Mouse (Mus musculus) heart, embryonic 10.5 days (tissue): Measurements from ENCODE around the gene Faf2. TPM values are rescaled to one million over a fixed set of nuclear protein-coding genes. Genes with fewer than 3 reads are reported as not detected.

Source experiments
- DNase-seq: peaks from one replicate; pipeline ENCODE4 v3.0.0-alpha.2; 2017; ENCODE audit warnings: low spot score
- H3K27ac ChIP-seq: fragments of 300-500 bp; sonication (generic); 2 replicates; pipeline ENCODE4 v1.5.1; 2016; ENCODE audit warnings: mild to moderate bottlenecking
- H3K27me3 ChIP-seq: fragments of 300-500 bp; sonication (generic); 2 replicates; pipeline ENCODE4 v1.6.1; 2016; ENCODE audit warnings: mild to moderate bottlenecking; ENCODE audit not compliant: poor library complexity, insufficient read depth, severe bottlenecking
- H3K36me3 ChIP-seq: fragments of 300-500 bp; sonication (generic); 2 replicates; pipeline ENCODE4 v1.6.1; 2016; ENCODE audit warnings: mild to moderate bottlenecking, moderate library complexity
- H3K4me1 ChIP-seq: fragments of 300-500 bp; sonication (generic); 2 replicates; pipeline ENCODE4 v1.6.1; 2016; ENCODE audit warnings: mild to moderate bottlenecking
- H3K4me3 ChIP-seq: fragments of 300-500 bp; sonication (generic); 2 replicates; pipeline ENCODE4 v1.5.1; 2016; ENCODE audit warnings: mild to moderate bottlenecking, moderate library complexity
- H3K9me3 ChIP-seq: fragments of 300-500 bp; sonication (generic); 2 replicates; pipeline ENCODE4 v1.6.1; 2016; ENCODE audit warnings: mild to moderate bottlenecking, moderate library complexity
- WGBS: fragments of 180-500 bp; shearing (Covaris S2); methylation state at CpG from one replicate; pipeline ENCODE4 v1.1.7; 2016; 5-methylcytosine and 5-hydroxymethylcytosine counted together
- polyA plus RNA-seq: library from polyadenylated mRNA; unstranded; fragments of >200 nt; fragmentation: Nextera tagmentation; extraction: Ambion mirVana; gene quantifications from 2 replicates; pipeline ENCODE4 v1.2.1, GENCODE M21; 2016

Gene Faf2
- polyA plus RNA-seq, 1 experiment from 2014 or later, result 68.8 TPM

DNA sequence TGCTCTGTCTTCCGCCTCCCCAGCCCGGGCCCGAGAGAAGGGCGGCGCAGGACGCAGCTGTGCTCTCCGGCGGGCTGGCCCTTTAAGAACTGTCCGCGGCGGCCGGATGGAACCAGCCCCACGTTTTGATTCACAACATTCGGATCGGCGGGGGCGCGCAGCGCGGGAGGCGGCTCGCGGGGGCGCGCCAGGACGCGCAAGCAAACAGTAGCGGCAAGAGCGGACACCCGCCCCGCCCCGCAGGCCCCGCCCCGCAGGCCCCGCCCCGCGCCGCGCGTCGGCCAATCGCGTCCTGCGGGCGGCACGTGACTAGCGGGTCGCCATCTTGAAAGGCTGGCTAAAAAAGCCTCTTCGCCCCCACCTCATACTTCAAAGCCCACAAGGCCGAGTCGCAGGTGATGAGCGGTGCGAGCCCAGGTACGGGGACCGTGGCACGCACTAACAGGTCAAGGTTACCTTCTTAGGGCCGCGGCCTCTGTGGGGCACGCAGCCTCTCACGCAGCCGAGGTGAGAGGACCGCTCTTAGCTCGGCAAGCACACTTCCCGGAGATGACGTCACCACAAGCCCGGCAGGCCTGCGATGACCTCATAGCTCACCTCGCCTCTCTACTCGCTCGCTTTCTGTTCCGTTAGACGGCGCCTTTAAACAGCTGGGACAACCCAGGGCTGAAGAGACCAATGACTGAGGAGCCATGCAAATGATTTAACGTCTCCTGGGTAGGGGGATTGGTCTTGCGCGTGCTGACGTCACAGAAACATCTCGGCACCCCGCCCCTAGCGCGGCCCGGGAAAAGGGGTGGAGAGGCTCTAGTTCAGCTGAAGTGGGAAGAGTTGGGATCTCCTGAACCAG lies 66.2 kb downstream of the Faf2 start:
- DNase-seq, result peak; percentile 98
- H3K9me3 ChIP-seq, result no peaks in the 10 kb centered on the region
- H3K36me3 ChIP-seq, result peaks cover 22% of the 10 kb centered on the region
- no peaks in the 10 kb centered on the region for H3K27me3 ChIP-seq
- H3K27ac ChIP-seq, result peak overlapping the region; percentile 98
- peaks cover 54% of the 10 kb centered on the region for H3K4me1 ChIP-seq
- under 1% methylated on average over 82 of the region's 82 CpGs for WGBS
- peak overlapping the region; percentile 93 for H3K4me3 ChIP-seq

DNA sequence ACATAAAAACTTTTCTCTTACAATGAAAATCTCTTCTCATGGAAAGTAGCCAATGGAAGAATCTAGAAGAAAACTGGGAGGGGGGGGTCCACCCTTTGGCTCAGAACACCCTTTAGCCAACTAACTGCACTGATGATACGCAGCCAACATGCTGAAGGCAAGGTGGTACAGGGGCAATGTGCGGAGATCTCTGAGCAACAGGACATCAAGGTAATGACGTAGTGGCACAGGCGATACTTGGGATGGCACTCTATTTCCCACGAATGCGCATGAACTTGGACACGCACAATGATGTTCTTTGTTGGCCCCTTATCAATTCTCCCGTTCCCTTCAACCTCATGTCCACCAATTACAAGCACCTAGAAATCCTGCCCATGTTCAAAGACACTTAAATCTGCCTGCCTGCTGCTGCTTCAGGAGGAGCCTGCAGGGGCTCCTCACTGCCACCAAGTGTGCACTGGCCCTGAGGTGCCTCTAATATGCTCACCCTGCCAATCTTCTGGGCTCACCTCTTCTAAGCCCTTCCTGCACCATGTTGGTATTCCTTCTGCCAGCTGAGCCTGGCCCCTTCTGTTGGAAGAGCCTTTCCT lies 68.7 kb downstream of the Faf2 start:
- no peak overlapping the region for H3K4me3 ChIP-seq
- peaks cover 49% of the 10 kb centered on the region for H3K4me1 ChIP-seq
- 84% methylated on average over 8 of the region's 8 CpGs for WGBS
- H3K9me3 ChIP-seq, result no peaks in the 10 kb centered on the region
- H3K36me3 ChIP-seq, result no peaks in the 10 kb centered on the region
- no peak for DNase-seq
- H3K27me3 ChIP-seq, result no peaks in the 10 kb centered on the region
- H3K27ac ChIP-seq, result no peak overlapping the region

DNA sequence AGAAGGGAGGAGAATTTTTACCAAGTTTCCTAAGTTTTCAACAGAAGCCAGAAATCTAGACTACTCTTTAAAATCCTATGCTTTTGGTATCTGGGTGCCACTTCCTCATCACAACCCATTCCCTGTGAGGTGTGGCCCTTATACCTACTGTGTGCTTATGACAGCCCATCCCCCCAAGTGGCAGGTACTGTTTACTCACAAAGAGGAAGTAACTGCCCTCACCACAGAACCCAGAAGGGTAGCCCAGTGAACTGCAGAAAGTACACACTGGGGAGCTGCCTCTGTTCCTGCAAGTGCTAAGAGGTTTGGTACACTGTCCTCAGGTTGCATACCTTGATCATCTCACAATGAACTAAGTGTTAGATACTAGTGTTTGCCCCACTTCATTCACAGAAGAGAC lies 70.2 kb downstream of the Faf2 start:
- DNase-seq, result no peak
- no peaks in the 10 kb centered on the region for H3K36me3 ChIP-seq

DNA sequence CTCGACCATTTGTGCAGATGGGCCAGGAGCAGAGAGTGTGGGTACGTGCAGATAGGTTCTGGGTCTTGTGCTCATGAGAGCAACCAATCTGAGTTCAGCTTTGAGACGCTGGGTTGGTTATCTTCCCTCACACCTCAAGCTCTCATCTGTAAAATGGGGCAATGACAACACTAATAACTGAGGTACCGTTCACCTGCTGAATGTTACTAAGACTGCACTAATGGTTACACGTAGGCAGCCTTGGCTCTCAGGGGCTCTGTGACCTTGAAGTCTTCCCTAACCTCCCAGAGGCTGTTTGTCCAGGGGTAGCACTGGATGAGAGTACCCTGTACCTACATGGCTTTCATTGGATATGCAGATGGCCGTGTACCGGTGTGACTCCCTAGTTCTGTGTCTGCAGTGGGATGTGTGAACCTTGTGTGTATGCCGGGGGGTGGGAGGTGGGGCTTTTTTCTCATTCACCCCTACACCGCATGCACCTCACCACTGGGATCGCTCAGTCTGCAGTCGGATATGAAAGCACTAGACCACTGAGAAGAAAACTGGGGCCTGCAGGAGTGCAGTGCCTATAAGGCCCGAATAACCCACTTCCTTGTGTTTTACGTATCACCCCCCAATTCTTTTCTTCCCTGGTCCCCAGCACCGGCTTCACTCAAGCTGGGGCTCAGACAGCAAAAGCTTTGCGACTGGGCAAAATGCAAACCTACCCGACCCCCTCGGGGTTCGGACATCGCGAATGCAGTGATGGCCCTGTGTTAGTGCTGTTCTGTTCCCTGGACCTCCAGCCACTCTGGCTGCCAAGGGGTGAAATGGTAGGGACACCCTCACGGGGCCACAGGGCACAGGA lies 71.3 kb downstream of the Faf2 start:
- DNase-seq, result no peak
- Histone ChIP-seq H3K36me3 (no peaks in the 10 kb centered on the region), H3K9me3 (no peaks in the 10 kb centered on the region), H3K27ac (peak overlapping the region; percentile 92), H3K4me3 (peak overlapping the region; percentile 84), H3K27me3 (no peaks in the 10 kb centered on the region), H3K4me1 (peaks cover 34% of the 10 kb centered on the region)
- 12% methylated on average over 21 of the region's 21 CpGs for WGBS

More for the DNA sequence above, 70.2 kb downstream of the Faf2 start:
- Histone ChIP-seq H3K9me3 (no peaks in the 10 kb centered on the region), H3K27ac (no peak overlapping the region), H3K27me3 (no peaks in the 10 kb centered on the region), H3K4me3 (peak overlapping the region; percentile 84), H3K4me1 (peaks cover 34% of the 10 kb centered on the region)

DNA sequence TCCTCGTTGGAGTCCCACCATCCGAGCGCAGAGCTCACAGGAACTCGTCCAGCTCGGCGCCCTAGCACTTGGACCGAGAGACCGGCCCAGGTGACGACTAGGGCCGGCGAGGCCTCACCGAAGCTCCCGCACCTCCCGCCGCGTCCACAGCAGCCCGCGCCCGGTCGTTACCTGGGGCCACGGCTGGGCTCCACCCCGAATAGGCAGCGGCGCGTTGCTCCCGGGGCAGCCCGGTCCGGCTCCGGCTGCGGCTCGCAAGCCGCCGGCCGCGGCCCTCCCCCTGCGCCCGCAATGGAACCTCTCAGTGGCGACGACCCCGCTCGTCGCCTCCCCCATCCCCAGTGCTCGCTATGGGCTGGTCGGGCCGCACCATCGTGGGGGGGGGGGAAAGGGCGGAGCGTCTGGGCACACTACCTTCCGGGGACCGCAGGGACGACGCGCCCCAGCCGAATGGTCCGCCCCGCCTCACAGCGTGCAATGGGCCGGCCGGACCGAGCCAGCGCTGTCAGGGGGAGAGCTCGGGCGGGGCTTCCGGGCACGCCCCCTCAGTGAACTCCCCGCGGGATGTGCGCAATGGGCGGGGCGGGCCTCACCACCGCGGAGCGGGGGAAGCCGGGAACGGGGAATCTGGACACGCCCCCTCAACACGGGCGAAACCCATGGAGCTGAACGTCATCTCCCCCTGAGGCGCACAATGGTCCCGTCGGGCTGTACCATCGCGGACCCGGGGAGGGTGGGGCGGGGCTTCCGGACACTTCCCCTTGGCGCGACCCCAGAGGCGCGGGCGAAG lies 72.2 kb downstream of the Faf2 start, which contains the start of gene Rnf44:
Gene Rnf44, minus strand, starts transcription at position 350 of the 790 bp plus-strand sequence.
- under 1% methylated on average over 83 of the region's 92 CpGs for WGBS
- no peaks in the 10 kb centered on the region for H3K36me3 ChIP-seq
- peak within 1 kb of the TSS; percentile 84 for H3K4me3 ChIP-seq
- peak; percentile 98 for DNase-seq
- H3K27ac ChIP-seq, result peak within 1 kb of the TSS; percentile 92
- H3K9me3 ChIP-seq, result no peaks in the 10 kb centered on the region
- peaks cover 28% of the 10 kb centered on the region for H3K4me1 ChIP-seq
- H3K27me3 ChIP-seq, result no peaks in the 10 kb centered on the region

DNA sequence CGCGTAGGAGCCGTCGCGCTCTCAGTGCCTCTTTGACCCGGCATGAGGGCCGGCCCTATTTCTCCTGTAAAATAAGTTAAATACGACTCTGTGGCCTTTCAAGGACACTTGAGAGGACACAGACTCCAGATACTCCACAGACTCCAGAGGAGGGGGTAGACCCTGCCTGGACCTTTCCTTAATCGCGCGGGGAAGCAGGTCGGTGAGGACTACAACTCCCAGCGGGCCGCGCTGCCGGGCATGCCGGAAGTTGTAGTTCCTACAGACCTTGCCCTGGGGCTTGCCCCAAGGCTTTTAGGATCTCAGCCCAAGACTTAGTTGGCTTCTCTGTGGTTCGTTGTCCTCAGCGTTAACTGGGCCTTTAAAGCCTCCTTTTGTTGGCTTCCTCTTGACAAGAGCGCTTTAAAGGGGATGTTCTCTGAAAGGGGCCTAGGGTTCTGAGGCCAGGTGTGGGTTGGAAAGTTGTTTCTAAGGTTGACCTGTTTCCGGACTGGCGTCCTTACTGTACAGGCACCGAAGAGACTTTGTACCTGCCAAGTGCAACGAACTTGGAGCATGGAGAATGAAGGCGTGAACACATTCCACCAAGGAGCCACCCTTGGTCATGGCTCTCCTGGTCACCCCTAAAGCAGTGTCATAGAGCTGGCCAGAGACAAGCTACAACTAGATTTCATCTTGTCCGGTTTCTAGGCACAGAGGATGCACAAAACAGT lies 72.9 kb downstream of the Faf2 start:
- H3K36me3 ChIP-seq, result no peaks in the 10 kb centered on the region
- H3K4me3 ChIP-seq, result peak overlapping the region; percentile 84
- H3K27ac ChIP-seq, result peak overlapping the region; percentile 92
- peaks cover 24% of the 10 kb centered on the region for H3K4me1 ChIP-seq
- H3K27me3 ChIP-seq, result no peaks in the 10 kb centered on the region
- H3K9me3 ChIP-seq, result no peaks in the 10 kb centered on the region
- no peak for DNase-seq
- 14% methylated on average over 26 of the region's 26 CpGs for WGBS

DNA sequence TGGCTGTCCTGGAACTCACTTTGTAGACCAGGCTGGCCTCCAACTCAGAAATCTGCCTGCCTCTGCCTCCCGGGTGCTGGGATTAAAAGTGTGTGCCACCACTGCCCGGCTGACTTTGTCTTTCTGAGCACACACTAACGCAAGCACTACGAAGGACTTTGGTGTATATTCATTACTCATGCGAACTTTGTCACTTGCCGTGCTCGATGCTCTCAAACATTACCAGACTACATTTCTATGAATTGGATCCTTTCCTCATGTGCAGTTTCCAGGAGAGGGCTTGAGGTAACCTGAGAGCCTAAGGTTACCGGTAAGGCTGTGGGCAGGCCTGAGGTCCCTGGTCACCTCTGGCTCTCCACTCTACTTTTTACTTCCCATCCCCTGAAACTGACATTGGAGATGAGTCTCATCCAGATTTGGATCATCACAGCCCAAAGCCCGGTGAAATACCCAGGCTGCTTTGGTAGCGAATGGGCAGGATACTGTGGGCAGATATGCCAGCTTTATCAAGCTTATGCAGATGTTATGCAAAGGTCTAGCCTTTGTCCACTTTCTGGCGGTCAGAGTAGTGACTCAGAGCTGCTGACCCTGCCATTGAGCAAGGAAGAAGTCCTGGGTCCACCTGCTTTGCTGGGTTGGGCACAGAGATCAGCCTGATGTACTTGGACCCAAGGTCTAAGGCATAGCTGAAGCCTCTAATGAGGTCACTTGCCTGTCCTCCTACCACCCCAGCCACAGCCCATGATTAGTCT lies 74.1 kb downstream of the Faf2 start:
- 86% methylated on average over 11 of the region's 11 CpGs for WGBS
- Histone ChIP-seq H3K9me3 (no peaks in the 10 kb centered on the region), H3K4me1 (peaks cover 24% of the 10 kb centered on the region), H3K4me3 (no peak overlapping the region), H3K27me3 (no peaks in the 10 kb centered on the region), H3K36me3 (no peaks in the 10 kb centered on the region), H3K27ac (no peak overlapping the region)
- no peak for DNase-seq

DNA sequence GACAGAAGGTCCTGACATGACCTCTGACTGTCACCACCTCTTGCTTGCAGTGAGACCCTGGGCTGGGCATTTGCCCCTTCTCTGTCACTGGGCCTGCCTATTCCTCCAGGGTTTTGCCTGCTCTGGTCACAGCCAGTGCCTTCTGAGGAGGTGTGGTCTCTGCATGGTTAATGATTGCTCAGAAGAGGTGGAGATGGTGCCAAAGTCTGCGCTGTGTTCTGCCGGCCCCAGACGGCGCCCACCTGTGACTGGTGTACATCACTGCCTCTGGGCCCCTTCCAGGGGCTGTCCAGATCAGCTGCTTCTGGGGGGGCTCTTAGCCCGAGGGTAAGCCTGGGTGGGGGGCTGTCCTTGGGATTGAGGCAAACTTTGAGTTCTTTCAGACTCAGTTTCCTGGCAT lies 79.7 kb downstream of the Faf2 start, which contains the start of gene Cdhr2:
Gene Cdhr2, plus strand, starts transcription at position 219 of the 400 bp plus-strand sequence.
- H3K27me3 ChIP-seq, result peaks cover 17% of the 10 kb centered on the region; the same call in 1 of the 2 replicates
- 78% methylated on average over 5 of the region's 5 CpGs for WGBS
- no peak for DNase-seq

DNA sequence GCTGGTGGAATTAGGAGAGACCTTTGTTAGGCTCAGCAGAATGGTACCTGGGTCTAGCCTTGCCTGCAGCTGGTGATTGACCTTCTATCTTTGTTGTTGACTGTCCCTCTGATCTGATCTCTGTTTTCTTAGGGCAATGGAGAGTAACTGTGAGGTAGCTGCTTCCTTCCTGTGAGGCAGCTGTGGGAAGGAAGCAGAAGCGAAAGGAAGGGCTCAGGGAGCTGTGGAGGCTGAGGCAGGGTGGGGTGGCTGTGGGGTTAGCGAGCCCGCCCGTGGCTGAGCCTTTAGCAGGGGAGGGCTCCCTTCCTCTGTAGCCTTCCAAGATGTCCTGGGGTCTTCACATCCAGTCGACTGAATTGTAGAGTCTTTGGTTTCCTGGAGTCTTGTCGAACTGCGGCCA lies 80.9 kb downstream of the Faf2 start:
- H3K4me3 ChIP-seq, result no peak overlapping the region
- 62% methylated on average over 7 of the region's 7 CpGs for WGBS
- H3K9me3 ChIP-seq, result no peaks in the 10 kb centered on the region
- no peaks in the 10 kb centered on the region for H3K36me3 ChIP-seq
- no peaks in the 10 kb centered on the region for H3K4me1 ChIP-seq
- peaks cover 17% of the 10 kb centered on the region; the same call in 1 of the 2 replicates for H3K27me3 ChIP-seq
- DNase-seq, result no peak
- H3K27ac ChIP-seq, result no peak overlapping the region

More for the DNA sequence above, 79.7 kb downstream of the Faf2 start, which contains the start of gene Cdhr2:
- Histone ChIP-seq H3K4me3 (no peak within 1 kb of the TSS), H3K9me3 (no peaks in the 10 kb centered on the region), H3K36me3 (no peaks in the 10 kb centered on the region), H3K27ac (no peak within 1 kb of the TSS), H3K4me1 (no peaks in the 10 kb centered on the region)

DNA sequence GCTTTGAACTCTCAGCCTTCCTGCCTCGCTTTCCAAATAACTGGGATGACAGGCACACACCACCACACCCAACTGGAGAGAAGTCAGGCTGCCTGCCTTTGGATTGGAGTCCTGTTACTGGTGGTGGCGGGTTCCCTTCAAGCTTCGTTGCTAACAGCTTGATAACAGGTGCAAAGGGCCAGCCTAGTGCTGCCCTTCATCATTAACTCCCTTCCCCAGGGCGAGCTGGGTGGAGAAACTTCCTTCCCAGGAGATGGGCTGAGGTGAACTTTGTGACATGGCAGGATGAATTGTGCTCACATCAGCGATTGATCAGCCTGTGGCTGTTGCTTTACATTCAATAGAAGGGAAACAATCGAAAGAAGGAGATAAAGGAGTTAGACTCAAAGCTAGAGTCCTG lies 83.3 kb downstream of the Faf2 start:
- H3K4me3 ChIP-seq, result no peak overlapping the region
- no peaks in the 10 kb centered on the region for H3K9me3 ChIP-seq
- no peaks in the 10 kb centered on the region for H3K4me1 ChIP-seq
- WGBS, result 44% methylated on average over 6 of the region's 6 CpGs
- H3K27ac ChIP-seq, result no peak overlapping the region
- DNase-seq, result no peak
- no peaks in the 10 kb centered on the region for H3K36me3 ChIP-seq
- peaks cover 17% of the 10 kb centered on the region; the same call in 1 of the 2 replicates for H3K27me3 ChIP-seq

DNA sequence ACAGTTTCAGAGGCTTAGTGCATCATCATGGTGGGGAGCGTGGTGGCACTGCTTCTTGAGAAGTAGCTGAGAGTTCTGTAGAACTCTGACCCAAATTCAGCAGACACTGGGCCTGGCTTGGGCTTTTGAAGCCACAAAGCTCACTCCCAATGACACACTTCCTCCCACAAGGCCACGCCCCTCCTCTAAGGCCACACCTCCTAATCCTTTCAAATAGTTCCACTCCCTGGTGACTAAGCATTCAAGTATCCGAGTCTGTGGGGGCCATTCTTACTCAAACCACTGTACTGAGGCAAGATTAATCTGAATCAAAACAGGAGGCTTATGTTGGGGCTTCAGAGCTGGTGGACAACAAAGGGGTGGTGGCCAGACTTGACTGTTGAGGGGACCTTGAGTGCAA lies 89.3 kb downstream of the Faf2 start:
- no peaks in the 10 kb centered on the region for H3K9me3 ChIP-seq
- peaks cover 11% of the 10 kb centered on the region for H3K27me3 ChIP-seq
- no peak for DNase-seq
- H3K27ac ChIP-seq, result no peak overlapping the region
- no peaks in the 10 kb centered on the region for H3K36me3 ChIP-seq
- no peak overlapping the region for H3K4me3 ChIP-seq
- H3K4me1 ChIP-seq, result no peaks in the 10 kb centered on the region
- WGBS, result 75% methylated on average over 3 of the region's 3 CpGs
